Mouse (Mus musculus) kidney, adult 18-20 months (tissue): Measurements from ENCODE around the gene Stard13.
A peak's percentile ranks its signal among the peaks of the same experiment; 100 is the strongest.

ENCODE experiments used
- DNase-seq: peaks from one replicate; pipeline ENCODE4 v3.0.0; 2021

Stard13 gene

DNA sequence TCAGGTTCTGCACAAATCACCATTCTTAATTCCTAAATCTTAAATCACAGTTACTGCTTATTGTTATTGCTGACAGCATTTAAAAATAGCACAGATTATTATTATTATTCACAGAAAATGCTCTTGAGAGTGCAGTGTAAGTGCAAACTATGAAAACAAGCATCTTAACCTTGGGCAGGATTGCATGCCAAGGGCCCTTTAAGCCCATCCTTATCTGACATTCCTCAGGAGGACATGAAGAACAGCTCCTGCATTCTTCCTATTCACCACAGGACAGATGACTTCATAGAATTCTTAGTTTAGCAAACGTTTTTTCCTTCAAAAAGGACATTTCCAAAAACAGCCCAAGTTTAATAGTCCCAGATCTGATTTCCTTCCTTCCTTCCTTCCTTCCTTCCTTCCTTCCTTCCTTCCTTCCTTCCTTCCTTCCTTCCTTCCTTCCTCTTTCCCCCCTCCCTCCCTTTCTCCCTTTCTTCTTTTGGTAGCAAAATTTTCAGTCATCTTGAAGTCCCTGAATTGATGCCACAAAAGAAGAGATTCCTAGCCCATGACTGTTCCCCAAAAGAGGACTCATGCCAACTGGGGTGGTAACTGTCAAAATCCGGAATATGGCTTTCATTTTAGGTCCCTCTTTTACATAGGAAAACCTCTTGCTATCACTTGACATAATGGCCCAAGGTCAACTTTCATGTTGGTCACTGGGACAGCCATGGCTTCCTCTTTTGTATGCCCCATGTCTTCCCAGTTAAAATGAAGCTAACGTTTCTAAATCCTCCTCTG lies 140.6 kb downstream of the Stard13 start:
- no peak for DNase-seq

DNA sequence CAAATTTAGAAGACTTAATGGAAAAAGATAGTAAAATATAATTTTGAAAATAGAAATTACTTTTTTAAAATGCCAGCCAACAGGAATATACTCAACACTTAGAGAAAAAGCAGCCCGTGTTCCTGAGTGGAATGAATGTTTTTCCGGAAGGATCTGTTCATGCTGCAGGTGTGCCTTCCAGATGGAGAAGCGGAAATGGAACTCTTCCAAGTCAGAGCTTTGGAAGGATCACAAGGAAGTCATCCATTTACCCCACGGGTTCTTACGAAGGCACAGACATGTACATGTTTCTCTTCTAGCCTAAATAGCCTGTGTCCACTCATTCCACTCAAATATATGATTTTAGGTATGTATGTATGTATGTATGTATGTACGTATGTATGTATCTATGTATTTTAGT lies 142.6 kb downstream of the Stard13 start:
- no peak for DNase-seq

DNA sequence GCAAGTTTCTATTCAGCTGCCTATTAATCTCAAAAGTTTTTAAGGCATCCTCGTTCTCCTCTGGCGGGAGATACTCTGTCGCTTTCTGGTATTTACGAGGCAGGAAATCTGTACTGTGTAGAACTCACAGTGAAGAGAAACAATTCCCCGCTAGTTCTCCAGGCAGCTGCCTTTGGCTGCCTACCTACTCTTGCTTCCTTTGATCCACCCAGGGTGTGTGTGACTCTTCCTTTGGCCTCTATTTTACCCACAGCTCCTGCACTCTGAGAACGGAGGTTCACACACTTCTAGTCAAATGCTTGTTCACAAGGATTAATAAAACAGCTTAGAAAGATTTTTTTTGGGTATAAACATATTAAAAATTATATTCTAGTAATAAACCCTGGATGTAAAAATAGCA lies 144.4 kb downstream of the Stard13 start:
- no peak for DNase-seq

DNA sequence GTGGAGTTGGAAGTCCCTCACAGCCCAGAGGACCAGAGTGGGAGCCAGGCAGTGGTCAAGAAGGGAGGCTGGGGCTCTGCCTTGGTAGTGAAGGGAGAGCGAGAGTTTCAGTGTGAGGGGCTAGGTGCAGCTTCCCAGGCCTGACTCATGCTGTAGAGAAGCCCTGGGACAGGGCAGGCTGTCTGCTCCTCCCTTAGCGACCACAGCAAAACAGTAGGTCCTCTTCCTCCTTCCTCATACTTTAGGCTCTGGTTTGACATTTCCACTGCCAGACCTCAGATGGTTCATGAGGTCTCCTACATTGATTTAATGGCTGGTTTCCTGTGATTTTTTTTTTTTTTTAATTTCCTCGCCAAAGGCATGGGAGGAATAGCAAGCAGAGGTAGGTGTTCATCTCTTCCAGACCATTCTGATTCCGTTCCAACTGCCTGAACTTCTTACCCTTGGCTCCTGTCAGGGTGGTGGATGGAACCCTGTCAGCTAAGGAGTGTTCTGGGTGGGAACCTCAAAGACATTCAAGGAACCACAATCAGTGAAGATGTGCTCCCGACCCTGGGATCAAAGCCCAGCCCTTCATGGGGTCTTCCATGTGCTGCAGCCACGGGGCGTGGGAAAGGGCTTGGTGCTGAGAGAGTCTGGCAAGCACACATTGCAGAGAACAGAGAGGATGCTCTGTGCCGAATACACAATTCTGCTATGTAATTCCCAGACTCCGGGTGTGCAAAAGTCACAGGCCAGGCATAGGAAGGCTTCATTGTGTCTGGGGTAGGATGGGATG lies 147.0 kb downstream of the Stard13 start:
- DNase-seq = peak; percentile 18

- DNase-seq = no peak
These were observed 147.9 kb downstream of the Stard13 start for GRCm38 (mm10) chr5:151085749-151086148.

DNA sequence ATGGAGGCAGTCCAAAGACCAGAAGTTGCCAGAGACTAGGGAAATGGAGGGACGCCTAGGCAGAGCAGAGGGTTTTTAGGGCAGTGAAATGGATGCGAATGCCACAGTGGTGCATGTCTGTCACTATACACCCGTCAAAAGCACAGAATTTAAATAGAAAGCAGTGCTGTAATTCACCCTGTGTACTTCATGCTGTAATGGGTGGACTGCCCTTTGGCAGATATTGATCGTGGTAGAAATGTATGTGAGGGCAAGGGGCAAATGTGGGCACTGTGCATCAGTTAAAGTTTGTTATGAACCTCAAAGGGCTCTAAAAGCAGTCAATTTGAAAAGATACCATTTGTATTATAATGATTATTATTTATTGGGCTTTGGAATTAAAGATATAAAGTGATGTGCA lies 153.4 kb downstream of the Stard13 start:
- DNase-seq = no peak

DNA sequence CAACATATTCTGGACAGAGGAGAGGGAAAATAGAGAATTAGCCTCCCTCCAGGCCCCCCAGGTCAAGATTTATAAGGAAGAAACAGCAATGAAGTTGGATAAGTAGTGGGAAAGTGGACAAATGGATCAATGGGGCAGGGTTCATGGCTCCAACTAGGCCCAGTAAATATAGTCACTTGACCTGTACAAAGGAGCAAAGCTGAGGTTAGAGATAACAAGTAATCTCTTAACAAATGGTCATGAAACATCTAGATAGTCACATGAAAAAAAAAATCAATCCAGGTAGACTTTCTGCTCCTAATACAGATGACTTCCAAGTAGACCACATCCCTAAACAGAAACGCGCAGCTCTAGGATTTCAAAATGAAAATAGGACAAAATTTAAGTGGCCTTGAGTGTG lies 155.7 kb downstream of the Stard13 start:
- no peak for DNase-seq

GRCm38 (mm10) chr5:151076917-151077316 lies 156.7 kb downstream of the Stard13 start:
- DNase-seq = no peak

- no peak for DNase-seq
These were observed 159.4 kb downstream of the Stard13 start for GRCm38 (mm10) chr5:151074282-151074681.

DNA sequence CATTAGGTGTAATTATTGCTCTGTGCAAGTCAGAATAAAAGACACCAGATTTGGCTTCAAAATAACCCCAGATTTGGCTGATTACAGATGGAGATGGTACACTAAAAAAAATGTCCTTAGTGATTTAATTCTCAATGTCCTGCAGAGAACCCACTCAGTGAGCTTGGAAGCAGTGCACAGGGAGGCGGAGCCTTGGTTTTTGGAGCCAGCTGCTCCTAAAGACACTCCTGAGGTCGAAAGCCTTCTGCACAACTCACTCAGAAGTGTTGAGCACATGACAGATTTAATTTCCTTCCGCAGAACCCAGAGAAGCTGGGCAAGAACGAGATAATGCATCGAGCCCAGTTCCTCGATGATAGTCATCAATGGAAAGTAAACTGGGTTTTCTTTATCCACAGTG lies 162.2 kb downstream of the Stard13 start:
- DNase-seq = no peak

DNA sequence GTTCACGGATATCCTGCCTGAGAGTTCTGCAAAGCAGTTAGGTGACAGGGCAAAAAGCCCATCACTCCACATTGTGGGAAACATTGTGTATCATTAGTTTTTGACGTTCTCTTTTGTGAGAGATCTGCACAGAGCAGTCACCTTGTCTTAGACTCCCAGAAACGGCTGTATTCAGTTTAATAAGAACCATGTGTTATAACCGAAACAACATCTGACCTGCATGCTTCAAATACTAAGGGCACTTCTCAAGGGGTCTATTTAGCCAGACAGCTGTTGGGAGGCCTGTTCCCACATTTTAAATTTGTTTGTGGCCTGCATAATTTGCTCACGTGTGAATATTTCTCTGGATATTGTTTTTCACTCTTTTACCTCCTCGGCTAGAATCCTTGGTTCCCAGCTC lies 162.7 kb downstream of the Stard13 start:
- no peak for DNase-seq

DNA sequence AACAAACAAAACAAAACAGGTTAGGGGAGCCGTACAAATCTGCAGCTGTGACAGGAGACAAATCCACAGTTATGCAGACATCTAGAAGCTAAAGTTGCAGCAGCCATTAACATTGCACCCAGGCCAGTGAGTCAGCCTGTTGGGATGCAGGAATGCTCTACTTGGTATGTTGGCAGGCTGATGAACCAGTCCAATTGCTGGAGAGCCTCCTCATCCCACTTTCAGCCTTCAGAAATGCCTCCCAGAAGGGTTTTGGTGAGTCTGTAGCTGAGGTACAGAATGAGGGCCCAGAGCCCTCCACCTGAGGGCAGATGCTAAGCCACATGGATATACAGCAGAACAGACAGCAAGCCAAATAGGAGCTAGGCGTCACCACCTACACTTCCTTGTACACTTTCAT lies 164.1 kb downstream of the Stard13 start:
- no peak for DNase-seq

DNA sequence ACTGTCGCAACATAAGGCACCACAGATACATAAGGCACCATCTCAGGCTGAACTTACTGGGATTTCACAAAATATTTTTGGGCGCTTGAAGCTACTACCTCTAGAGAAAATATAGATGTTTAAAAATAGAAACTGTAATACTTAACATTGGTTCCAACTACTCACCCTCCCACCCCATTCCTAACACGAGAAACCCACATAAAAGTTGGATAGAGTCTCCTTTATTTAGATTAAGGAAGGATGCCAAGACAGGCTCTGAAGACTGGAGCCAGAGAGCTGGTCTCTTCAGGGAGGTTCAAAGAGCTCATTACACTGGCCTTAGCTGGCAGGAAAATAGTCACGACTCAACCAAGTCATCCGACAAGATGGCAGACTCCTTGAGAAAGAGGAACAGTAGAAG lies 167.6 kb downstream of the Stard13 start:
- no peak for DNase-seq

- no peak for DNase-seq
These were observed 168.4 kb downstream of the Stard13 start for GRCm38 (mm10) chr5:151065228-151065627.

- DNase-seq = no peak
These were observed 171.7 kb downstream of the Stard13 start for GRCm38 (mm10) chr5:151061942-151062341.

DNA sequence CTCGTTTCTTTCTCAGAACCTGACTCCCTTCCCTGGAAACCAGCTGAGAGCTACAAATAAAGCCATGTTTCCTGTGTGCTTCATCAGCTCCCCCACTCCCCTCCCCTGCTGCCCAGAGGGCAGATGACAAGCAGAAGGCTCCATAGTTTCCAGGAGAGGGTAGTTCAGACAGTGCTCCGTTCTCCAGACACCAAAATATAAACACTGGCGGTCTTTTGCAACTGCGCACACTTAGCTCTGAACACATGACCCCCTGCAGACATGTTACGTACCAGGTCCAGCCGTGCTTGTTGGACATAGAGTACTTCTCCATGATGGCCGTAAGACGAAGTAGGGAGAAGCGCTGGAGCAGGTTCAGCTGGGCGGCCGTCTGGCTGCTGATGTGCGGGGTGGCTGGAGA lies 173.2 kb downstream of the Stard13 start:
- no peak for DNase-seq

DNA sequence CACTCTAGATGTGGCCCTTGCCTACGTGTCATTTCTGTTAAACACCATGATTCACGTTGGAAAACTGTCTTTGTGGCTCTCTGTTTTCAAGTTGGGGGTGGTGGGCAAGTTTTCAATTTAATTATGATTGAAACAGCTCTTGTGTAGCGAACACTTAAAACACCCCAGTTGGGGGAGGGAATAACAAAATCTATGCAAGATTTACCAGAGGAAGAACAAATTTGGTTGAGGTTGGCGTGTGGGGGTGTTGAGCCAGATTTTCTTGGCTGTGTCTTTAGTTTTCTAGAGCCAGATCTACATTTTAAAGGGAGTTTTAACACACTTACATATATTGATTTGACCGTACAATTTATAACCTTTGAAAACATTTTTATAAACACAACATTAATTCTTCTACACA lies 173.9 kb downstream of the Stard13 start:
- DNase-seq = no peak

GRCm38 (mm10) chr5:151059352-151059751 lies 174.3 kb downstream of the Stard13 start:
- DNase-seq = peak; percentile 66

GRCm38 (mm10) chr5:151057716-151058115 lies 175.9 kb downstream of the Stard13 start:
- no peak for DNase-seq

DNA sequence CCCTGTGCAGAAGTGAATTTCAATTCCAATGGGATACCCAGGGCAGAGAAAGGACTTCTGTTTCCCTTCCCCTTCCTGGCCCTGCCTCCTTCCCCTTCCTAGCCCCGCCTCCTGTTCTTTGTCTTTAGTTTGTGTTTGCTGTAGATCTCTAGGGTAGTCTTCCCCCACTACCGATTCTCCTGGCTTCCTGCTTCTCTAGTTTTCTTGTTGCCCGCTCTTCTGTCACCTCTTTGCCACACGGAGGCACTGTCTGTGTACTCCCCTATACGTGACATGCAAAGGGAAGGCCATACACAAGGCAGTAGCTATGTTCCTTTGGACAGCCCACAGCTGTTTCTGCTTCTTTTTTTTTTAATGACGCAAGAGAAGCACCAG lies 176.7 kb downstream of the Stard13 start:
- DNase-seq = no peak

GRCm38 (mm10) chr5:151056255-151056919 lies 177.2 kb downstream of the Stard13 start:
- DNase-seq = no peak

DNA sequence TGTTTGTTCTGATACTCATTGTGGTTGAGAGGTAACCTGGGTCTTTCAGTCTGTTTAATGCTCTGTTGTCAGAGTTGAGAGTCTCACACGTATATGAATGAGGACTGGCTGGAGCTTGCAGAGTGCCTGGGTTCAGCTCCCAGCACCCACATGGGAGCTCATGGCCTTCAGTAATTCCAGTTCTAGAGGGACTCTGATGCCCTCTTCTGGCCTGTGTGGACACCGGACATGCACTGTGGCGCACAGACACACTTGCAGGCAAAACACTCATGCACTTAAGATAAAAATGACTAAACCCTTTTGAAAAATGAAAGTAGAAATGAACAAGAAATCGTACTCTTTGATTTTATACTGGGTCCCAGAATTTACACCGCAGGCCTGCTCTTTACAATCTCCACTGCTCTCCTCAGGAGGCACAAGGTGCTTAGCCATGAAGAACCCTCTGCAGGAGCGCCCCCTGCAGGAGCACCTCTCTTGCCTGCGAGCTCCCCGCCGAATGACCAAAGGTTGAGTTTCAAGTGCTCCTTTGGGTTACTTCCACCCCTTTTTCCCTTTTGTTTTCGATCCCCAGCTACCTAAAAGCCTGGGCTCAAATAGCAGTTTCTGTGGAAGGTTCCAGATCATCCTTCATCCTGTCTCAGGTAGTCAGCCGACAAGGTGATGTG lies 178.1 kb downstream of the Stard13 start:
- DNase-seq = no peak

- no peak for DNase-seq
These were observed 178.9 kb downstream of the Stard13 start for GRCm38 (mm10) chr5:151054743-151055114.
